Mouse (Mus musculus) left cerebral cortex, postnatal 4 days (tissue): ENCODE results near the gene Evx1. TPM values are rescaled to one million over a fixed set of nuclear protein-coding genes. Genes with fewer than 3 reads are reported as not detected.
"Not testable (repeated sequence)": the region's sequence is repeated elsewhere in the genome, so short reads cannot be mapped to it uniquely, and the experiment has no call there.

Experiments used
- DNase-seq: peaks from one replicate; pipeline ENCODE4 v3.0.0-alpha.2; 2022
- intact Hi-C: fragments of 180-260 bp; cut with DNase I; formaldehyde crosslinking; loops from one replicate; pipeline ENCODE4 v1.15.1; 2025
- total RNA-seq, 2 experiments: library from RNA; stranded (reverse); gene quantifications; 2 replicates each; pipeline ENCODE4 v1.2.3; 2021

Evx1 gene
- total RNA-seq, 2 experiments from 2014 or later: not detected

DNA sequence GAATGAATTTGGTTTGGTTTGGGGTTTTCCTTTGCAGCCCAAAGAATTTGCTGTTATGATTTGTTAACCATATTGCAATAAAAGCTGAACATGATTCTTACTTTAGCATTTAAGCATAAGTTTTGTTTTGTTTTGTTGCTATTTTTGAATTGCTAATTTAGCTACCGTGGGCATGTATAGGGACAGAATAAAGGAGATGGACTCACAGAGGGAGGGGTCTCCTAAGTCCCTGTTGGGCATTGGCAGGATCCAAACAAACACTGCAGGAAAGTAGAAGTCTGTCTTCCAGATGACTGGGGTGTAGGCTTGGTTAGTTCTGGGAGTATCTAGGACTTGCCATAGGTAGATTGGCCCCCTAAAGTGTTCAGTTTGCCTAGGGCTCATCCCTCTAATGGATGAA is 5.0 kb downstream of the Evx1 start:
- intact Hi-C loops: loop anchor here (10.0 kb wide), 1 partner anchor 407 kb away; no protein-coding TSS in a partner anchor

DNA sequence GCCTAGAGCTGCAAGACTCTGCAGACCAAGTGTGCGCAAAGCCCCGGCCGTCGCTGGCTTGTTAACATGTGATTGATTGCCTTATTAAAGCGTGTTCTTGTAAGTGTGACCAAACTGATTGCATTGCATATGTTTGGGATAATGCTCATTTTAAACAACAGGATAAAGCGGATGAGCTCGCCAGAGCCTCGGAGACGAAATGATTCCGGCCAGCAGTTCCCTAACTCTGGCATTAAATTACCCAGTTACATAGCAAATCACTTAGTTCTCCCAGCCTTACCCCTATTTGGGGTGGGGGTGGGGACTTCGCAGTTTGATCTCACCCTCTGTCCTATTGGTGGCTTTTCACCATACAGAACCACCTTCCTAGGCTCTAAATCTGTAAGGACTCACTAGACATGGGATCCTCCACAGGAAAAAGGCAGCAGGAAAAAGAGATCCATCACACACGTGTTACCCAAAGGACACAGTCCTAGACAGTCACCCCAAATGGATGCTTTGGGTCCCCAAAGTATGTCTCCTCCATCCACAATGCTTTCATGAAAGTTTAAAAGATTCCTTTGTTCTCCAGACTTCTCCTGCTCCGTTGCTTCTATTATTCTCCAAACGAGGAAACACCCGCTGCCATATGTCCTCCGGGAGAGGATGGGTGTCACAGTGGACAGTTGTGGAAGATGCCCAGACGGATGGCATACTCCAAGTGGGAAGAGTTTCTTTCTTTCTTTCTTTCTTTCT is 6.8 kb downstream of the Evx1 start:
- no peak for DNase-seq
- intact Hi-C loops: loop anchor here (10.0 kb wide), 1 partner anchor 405 kb away; no protein-coding TSS in a partner anchor

More for the DNA sequence above, 5.0 kb downstream of the Evx1 start:
- DNase-seq: no peak

DNA sequence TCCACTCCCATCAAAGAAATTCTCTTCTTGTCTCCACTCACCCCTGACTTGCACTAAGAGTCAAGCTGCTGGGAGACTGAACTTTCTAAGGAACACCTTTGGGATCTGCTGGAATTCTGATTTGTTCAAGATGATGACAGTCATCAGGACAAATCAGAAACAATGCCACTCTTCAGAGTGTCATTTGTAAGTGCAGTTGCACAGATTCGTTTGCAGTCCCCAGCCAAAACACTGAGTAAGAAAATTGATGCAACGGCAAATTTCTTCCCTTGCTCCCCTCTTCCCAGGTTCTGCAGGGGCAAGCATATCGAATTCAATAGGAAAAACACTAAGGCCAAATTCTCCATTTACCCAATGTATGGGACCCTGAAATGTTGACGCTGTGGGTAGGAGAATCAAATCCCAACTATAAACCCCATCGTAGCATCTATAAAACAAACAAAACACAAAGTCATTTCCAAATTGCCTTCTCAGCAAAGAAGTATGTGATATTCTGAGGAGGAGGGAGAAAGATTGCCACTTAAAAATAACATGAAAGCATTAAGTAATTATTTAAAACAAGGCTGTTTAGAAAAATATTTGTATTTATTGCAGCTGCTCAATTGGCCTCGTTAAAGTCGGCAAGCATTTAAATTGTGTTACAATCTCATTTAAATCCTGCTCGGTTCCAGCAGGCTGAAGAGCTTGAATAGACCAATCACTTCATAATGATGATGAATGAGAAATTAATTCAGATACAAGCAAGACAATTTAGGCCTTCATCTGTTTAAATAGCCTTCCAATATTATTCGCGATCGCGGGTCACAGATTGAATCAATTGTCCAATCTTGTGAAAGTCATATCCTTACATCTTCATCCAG is 7.9 kb downstream of the Evx1 start:
- intact Hi-C loops: no loop called here
- DNase-seq: no peak

GRCm38 (mm10) chr6:52321826-52322315 is 8.6 kb downstream of the Evx1 start:
- DNase-seq: no peak
- intact Hi-C loops: no loop called here

DNA sequence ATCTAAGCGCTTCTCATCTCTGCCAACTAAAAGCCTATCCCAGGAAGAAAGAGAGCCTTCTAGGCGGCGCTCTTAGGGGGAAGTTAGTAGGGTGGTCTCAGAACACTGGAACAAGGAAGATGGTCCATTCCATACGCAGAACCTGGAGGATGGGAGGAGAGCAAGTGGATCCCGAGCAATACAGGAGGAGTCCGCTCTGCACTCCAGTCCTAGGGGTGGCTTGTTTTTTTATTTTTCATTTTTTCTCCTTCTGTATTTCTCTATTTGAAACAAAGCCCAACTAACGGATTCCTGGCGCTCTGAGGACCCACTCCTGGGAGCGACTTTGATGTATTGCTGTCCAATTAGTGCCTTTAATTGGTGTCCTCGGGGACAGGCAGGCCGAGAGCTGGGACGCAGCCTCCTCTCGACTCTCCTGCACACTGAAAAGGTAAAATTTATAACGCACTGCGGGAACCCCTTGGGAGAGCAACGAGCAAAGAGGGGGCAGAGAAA is 9.5 kb downstream of the Evx1 start:
- intact Hi-C loops: no loop called here
- DNase-seq: no peak

DNA sequence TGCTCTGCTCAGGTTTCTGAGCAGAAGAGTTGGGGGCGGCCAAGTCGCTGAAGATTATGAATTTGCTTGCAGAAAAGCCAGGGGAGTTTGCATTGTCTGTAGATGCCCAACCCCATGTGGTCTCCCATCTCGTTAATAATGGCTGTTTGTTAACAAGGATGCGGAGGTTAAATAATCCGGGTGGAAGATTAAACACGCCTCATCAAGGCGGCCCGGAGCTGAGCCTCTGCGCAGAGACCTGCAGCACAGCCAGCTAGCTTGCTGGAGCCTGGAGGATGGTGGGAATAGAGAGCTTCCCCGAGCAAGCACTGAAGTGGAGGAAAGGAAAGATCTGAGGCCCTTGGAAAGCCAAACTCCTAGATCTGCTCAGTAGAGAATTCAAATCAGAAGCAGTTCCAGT is 10.0 kb downstream of the Evx1 start:
- DNase-seq: no peak
- intact Hi-C loops: no loop called here

DNA sequence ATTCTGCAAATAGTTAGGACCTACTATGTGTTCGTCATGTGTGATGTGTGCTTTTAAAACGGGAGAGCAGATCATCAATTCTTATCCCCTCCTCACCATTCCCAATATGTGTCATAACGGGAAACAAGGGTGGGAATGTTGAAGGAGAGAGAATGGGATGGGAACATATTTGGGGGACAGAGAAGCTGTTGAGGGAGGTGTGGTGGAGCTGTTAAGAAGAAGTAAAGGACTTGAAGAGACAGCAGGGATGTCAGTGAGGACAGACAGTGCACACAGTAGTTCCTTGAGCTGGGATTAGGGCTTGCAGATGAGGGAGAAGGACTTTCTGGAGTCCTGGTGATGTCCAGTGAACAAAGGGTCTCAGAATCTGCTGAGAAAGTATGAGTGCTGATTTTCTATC is 10.8 kb downstream of the Evx1 start:
- intact Hi-C loops: no loop called here
- DNase-seq: no peak

DNA sequence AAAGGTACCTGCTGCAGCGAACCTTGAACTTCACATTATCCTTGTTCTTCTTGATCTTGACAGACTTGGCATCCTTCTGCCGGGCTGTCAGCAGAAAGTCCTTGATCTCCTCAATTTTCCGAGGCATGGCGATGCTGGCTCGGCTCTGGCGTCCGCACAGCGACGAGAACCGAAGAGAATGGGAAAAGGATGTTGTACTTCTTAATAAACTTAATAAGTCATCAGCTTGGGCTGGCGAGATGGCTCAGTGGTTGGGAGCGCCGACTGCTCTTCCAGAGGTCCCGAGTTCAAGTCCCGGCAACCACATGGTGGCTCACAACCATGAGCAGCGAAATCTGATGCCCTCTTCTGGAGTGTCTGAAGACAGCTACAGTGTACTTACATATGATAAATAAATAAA is 33.5 kb downstream of the Evx1 start:
- DNase-seq, intact Hi-C loops: not testable (repeated sequence)

GRCm38 (mm10) chr6:52366021-52366420 is 52.7 kb downstream of the Evx1 start:
- DNase-seq: no peak
- intact Hi-C loops: no loop called here

DNA sequence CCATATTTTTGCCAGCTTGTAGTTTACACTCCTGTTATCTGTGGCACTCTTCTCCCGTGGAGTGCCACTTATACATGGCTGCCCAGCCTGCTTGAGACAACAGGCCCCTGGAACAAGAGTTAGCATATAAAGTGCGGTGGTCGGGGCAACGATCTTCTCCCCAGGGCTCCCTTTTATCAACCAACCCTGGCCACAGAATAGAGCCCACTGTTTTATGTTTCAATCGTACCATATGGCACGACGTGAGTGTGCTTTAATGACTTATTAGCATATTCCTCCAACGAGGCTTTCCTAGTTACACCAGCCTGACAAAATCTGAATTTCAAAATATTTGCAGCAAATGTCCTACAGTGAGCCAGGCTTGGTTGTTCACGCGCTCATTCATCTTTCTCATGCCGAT is 53.2 kb downstream of the Evx1 start:
- no peak for DNase-seq
- intact Hi-C loops: no loop called here

GRCm38 (mm10) chr6:52367067-52367466 is 53.8 kb downstream of the Evx1 start:
- DNase-seq: no peak
- intact Hi-C loops: no loop called here

Other genes starting within 250 kb of the Evx1 start
- not detected for gene Hoxa1, start 155.2 kb upstream of the Evx1 start, total RNA-seq
- gene Hoxa2, start 148.7 kb upstream of the Evx1 start, total RNA-seq: not detected
- gene 5730596B20Rik, start 136.0 kb upstream of the Evx1 start, total RNA-seq: not detected
- gene Hoxa4, start 121.7 kb upstream of the Evx1 start, total RNA-seq: not detected
- not detected for gene Hoxa5, start 108.9 kb upstream of the Evx1 start, total RNA-seq
- not detected for gene Hoxa6, start 104.8 kb upstream of the Evx1 start, total RNA-seq
- gene Hoxa3, start 100.2 kb upstream of the Evx1 start, total RNA-seq: not detected
- not detected for gene Gm28308, start 100.2 kb upstream of the Evx1 start, total RNA-seq
- gene Hoxa7, start 91.6 kb upstream of the Evx1 start, total RNA-seq: not detected
- not detected for gene Hoxa9, start 82.4 kb upstream of the Evx1 start, total RNA-seq
- not detected for gene Hoxa10, start 72.6 kb upstream of the Evx1 start, total RNA-seq
- gene Hoxa11, start 67.7 kb upstream of the Evx1 start, total RNA-seq: not detected
- gene Hoxa13, start 52.6 kb upstream of the Evx1 start, total RNA-seq: not detected